ENCODE assay signal across 8 mouse cellular contexts in genomic region chr10:17330904-17331606, GRCm38 (mm10).
DNase-seq lines count a peak whose midpoint lies in the region; ATAC-seq and TF ChIP-seq lines count a peak whose summit lies in the region.

No protein-coding gene starts in this region.

- H3K4me1 ChIP-seq in E14TG2a.4 (replicated peaks; ENCODE audit: low read depth, low read length) = peaks cover 24% of the 10 kb centered on the region
- H3K4me1 ChIP-seq in embryonic facial prominence, embryonic 11.5 days (ENCODE audit: control insufficient read depth, insufficient read depth, low read length) = no peaks in the 10 kb centered on the region
- peaks cover 23% of the 10 kb centered on the region for H3K4me1 ChIP-seq in limb, embryonic 11.5 days (ENCODE audit: control insufficient read depth, insufficient read depth, low read length)

- 8% methylated on average over 6 of the region's 6 CpGs for WGBS in embryonic facial prominence, embryonic 11.5 days
- 10% methylated on average over 6 of the region's 6 CpGs for WGBS in limb, embryonic 11.5 days

- H3K36me3 ChIP-seq in E14TG2a.4 (ENCODE audit: insufficient read depth, low read length) = no peaks in the 10 kb centered on the region
- H3K36me3 ChIP-seq in embryonic facial prominence, embryonic 11.5 days (replicated peaks; ENCODE audit: control insufficient read depth, insufficient read depth, low read depth, low read length) = no peaks in the 10 kb centered on the region
- no peaks in the 10 kb centered on the region for H3K36me3 ChIP-seq in limb, embryonic 11.5 days (ENCODE audit: control insufficient read depth, insufficient read depth, low read length)

- peak; percentile 0; the same call in 1 of the 2 replicates for TF ChIP-seq CTCF in gastrocnemius, adult 2 months (IDR thresholded peaks at IDR 0.05)
- TF ChIP-seq CTCF in E14TG2a.4 (conservative IDR thresholded peaks at IDR 0.05; ENCODE audit: low read length) = no peak

- H3K27ac ChIP-seq in gastrocnemius, adult 2 months = peak overlapping the region; percentile 71
- peak overlapping the region; percentile 1; the same call in 1 of the 2 replicates for H3K27ac ChIP-seq in embryonic facial prominence, embryonic 11.5 days (replicated peaks; ENCODE audit: low read depth, low read length)
- H3K27ac ChIP-seq in limb, embryonic 11.5 days (replicated peaks; ENCODE audit: low read depth, low read length) = no peak overlapping the region

- peak; percentile 78 for ATAC-seq in embryonic facial prominence, embryonic 11.5 days (replicated peaks; ENCODE audit: insufficient number of reproducible peaks, low FRiP score, low TSS enrichment, low read depth)
- no peak for ATAC-seq in limb, embryonic 11.5 days (ENCODE audit: insufficient number of reproducible peaks, low FRiP score, low TSS enrichment, low read depth)

- intact Hi-C loops in gastrocnemius, adult 2 months (cut with DNase I) = no loop called here
- intact Hi-C loops in gastrocnemius, postnatal 36 days (cut with DNase I) = no loop called here

- peak overlapping the region; percentile 63 for H3K4me3 ChIP-seq in gastrocnemius, adult 2 months
- H3K4me3 ChIP-seq in E14TG2a.4 (replicated peaks; ENCODE audit: low read length) = 0 out of 2 replicates have a peak overlapping the region, but pooled peaks have one; percentile 20
- peak overlapping the region; percentile 20 for H3K4me3 ChIP-seq in embryonic facial prominence, embryonic 11.5 days (ENCODE audit: low read depth, low read length)
- peak overlapping the region; percentile 19 for H3K4me3 ChIP-seq in limb, embryonic 11.5 days (ENCODE audit: low read depth, low read length)

- H3K4me2 ChIP-seq in embryonic facial prominence, embryonic 11.5 days (ENCODE audit: low read depth, low read length) = peak overlapping the region; percentile 44
- peak overlapping the region; percentile 39 for H3K4me2 ChIP-seq in limb, embryonic 11.5 days (ENCODE audit: low read depth, severe bottlenecking)

- H3K9me3 ChIP-seq in E14TG2a.4 (ENCODE audit: low read length) = no peaks in the 10 kb centered on the region
- H3K9me3 ChIP-seq in embryonic facial prominence, embryonic 11.5 days (replicated peaks; ENCODE audit: control insufficient read depth, low read length) = no peaks in the 10 kb centered on the region
- no peaks in the 10 kb centered on the region for H3K9me3 ChIP-seq in limb, embryonic 11.5 days (ENCODE audit: control insufficient read depth, low read length)

- no peak for DNase-seq in gastrocnemius, adult 2 months
- no peak for DNase-seq in gastrocnemius, postnatal 36 days
- DNase-seq in embryonic facial prominence, embryonic 11.5 days (ENCODE audit: low spot score) = peak; percentile 25
- no peak for DNase-seq in limb, embryonic 11.5 days (ENCODE audit: low spot score)
- DNase-seq in retina, postnatal 1 day = peak; percentile 40
- DNase-seq in frontal cortex, postnatal 14 days (ENCODE audit: low spot score in 2 of 2) = no peak
- DNase-seq in layer of hippocampus, postnatal 25 days (ENCODE audit: extremely low spot score in 1 of 2, low spot score in 1 of 2) = no peak

- no peaks in the 10 kb centered on the region for H3K27me3 ChIP-seq in E14TG2a.4 (ENCODE audit: insufficient read depth, low read length)
- H3K27me3 ChIP-seq in embryonic facial prominence, embryonic 11.5 days (ENCODE audit: control insufficient read depth, insufficient read depth, low read length) = no peaks in the 10 kb centered on the region
- H3K27me3 ChIP-seq in limb, embryonic 11.5 days (ENCODE audit: control insufficient read depth, insufficient read depth, low read length) = no peaks in the 10 kb centered on the region

- H3K9ac ChIP-seq in embryonic facial prominence, embryonic 11.5 days (replicated peaks; ENCODE audit: low read length) = peak overlapping the region; percentile 51
- peak overlapping the region; percentile 44; the same call in 1 of the 2 replicates for H3K9ac ChIP-seq in limb, embryonic 11.5 days (ENCODE audit: low read length)

Comparison
In these comparisons a context has a peak if more than half of its experiments do, and no peak if none do; other contexts are left out.
1. DNase-seq: peak in embryonic facial prominence, embryonic 11.5 days (single experiment) and retina, postnatal 1 day (single experiment); none in gastrocnemius, adult 2 months (single experiment), gastrocnemius, postnatal 36 days (0 of 2), limb, embryonic 11.5 days (single experiment), frontal cortex, postnatal 14 days (0 of 2) and layer of hippocampus, postnatal 25 days (0 of 2).
2. Peak in every context shown above with its lines, with median percentiles within 50 percentile points of each other: H3K4me3 ChIP-seq.